Mouse (Mus musculus): ENCODE data around the gene Dnajc12.
"Not testable (repeated sequence)": the region's sequence is repeated elsewhere in the genome, so short reads cannot be mapped to it uniquely, and the experiment has no call there.

DNA sequence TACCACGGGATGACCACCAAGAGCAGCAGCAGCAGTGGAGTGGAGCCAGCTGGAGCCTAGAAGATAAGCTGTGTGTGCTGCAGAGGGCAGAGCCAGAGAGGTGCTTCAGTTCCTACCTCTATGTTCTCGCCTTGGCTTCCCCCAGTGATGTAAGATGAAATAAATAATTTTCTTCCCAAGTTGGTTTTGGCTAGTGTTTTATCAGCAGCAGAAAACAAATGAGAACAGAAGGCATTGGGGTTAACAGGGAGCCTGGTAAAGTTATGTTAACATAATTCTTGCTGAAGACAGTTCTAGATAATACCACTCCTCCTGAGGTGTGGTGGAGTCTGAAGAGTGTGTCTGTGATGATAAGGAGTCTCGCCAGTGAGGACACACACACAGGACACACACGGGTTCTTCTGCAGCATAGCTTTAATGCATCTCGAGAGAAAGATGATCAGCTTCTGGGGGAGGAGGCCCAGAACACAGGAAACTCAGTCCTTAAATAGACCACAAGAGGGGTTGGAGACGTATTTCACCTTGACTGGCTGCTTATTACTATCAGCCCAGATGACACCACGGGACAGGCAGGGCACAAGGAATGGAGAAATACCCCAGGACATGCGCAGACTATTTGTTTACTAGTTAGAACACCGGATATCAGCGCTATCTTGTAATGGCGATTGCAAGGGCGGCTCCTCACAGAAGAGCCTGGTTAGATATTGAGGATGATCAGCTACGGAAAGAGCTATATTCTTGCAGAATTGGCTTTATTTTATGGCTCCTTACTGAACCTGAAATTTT, 62.6 kb downstream of the Dnajc12 start:
- not testable (repeated sequence) for TF ChIP-seq CTCF (IDR thresholded peaks at IDR 0.05 in 2 of 3, conservative IDR thresholded peaks at IDR 0.05 in 1 of 3; ENCODE audit: control insufficient read depth in 1 of 3, insufficient read depth in 1 of 3, low read depth in 2 of 3, low read length in 3 of 3, poor library complexity in 1 of 3, severe bottlenecking in 1 of 3); CHD2 (IDR thresholded peaks at IDR 0.05; ENCODE audit: low read length)
- peak in 1 of 2 experiments; percentile 57; a peak in 2 of 4 replicates for TF ChIP-seq POLR2A (IDR thresholded peaks at IDR 0.05; ENCODE audit: control insufficient read depth in 1 of 2, insufficient read depth in 1 of 2, low read depth in 1 of 2, low read length in 2 of 2, poor library complexity in 1 of 2)
